Mouse (Mus musculus): Measurements from ENCODE around the gene Galnt17. TPM values are rescaled to one million over a fixed set of nuclear protein-coding genes. Genes with fewer than 3 reads are reported as not detected.

Gene Galnt17
- total RNA-seq, 2 experiments from 2014 or later: 3.3 to 9.2 TPM

GRCm38 (mm10) chr5:131134809-131135208 is 173.5 kb downstream of the Galnt17 start:
- no peak for DNase-seq (ENCODE audit: low spot score)

DNA sequence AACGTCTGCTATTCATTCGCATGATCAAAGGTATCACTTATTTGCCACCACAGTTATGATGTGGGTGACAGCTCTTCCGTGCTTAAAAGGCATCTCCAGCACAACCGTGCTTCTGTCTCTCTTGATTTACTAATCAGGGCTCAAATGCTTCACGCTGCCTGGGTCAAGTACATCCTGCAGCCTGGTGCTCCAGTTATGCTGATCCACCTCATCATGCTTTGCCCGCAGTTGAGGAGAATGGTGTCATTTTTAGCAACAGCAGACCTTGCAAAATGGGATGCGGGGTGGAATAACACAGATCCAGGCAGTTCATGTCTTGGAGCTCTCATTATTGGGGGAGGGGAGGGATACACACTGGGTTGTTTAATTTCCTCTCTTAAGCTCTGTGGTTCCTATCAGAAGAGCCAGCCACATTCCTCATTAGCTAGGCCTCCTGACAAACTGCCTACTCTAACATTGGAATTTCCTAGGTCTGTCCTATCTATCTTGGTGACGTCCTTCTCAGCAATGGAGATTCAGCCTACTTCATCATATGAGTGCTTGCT is 187.9 kb downstream of the Galnt17 start:
- DNase-seq (ENCODE audit: low spot score): no peak

DNA sequence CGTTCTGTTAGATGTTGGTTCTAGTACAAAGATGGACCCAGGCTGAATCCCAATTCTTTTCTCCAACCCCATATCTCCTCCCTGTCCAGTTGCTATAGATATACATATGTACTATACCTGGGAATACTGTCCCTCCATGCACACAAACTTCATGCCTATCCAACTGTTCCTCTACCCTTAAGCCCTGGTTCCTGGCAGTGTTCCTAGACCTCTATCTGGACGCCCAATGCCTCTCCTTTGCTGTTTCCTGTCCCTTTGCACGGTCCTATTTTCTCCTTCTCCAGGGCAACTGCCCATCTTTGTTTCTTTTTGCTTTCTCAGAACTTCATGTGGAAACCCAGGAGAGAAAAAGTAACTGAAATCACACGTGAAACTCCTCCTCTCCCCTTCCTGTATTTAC is 188.4 kb downstream of the Galnt17 start:
- DNase-seq (ENCODE audit: low spot score): no peak

DNA sequence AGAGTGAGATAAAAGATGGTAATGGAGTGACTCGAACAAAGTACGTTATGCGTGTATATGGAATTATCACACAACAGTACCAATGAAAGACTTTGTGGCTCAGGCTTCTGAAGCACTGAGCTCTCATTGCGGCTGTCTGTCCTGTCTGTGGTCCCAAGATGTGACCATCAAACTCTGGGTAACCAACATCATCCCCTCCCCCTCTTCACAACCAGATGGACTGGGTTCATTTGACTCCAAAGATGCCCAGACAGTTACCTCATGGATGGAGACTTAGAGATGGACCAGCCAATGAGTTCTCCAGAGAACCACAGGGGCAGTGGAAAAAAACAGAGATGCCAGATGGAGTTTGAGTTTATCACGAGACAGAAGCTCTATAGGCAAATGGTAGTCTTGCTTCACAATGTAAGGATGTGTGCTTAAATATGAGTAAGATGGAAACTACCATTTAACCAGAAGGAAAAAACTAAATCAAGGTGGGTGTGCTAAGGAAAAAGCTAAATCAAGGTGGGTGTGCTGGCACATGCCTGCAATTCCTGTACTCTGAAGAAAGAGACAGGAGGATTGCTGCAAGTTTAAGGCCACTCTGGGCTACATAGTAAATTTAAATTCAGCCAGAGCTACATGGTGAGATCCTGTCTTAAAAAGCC is 190.8 kb downstream of the Galnt17 start:
- no peak for DNase-seq (ENCODE audit: low spot score)

DNA sequence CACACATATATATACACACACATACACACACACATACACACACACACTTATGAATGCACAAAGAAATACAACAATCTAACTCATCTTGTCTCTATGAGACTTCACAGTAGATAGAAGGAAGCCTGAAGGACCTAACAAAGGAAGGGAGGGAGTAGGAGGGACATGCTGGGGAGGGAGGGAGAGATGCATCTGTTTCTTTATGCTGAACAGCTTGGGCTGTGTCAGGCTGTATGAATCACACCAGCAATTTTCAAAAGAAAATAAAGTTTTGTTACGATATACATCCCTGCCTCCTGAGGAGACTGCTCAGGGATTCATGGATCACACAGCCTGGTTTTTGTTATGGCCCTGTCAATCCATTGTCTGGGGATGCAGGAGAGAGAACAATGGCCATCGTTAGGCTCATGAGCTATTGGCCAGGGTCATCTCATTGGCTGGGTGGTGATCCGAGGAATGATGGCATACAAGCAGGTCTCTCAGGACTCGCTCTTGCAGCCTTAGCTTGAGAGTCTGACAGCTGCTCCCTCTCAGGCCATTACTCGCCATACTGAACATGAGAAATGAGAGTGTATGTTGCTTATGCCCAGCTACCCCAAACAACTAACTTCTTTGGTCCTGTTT is 194.3 kb downstream of the Galnt17 start:
- DNase-seq (ENCODE audit: low spot score): no peak

GRCm38 (mm10) chr5:131107188-131107587 is 201.1 kb downstream of the Galnt17 start:
- DNase-seq (ENCODE audit: low spot score): no peak

DNA sequence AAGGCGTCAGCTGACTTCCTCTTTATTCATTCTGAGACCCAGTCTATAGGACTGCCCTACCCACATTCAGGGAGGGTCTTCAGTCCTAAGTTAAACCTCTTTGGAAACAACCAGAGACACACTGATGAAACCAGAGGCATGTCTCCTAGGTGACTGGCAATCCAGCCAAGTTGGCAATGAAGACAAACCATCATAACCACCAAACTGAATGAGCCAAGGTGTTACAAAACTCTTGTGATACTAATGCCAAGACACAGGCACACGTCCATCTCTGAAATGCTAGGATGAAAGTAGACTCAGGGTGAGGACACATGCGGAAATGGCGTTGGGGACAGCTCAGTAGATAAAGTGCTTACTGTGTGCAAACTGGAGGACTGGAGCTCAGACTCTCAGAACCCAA is 211.5 kb downstream of the Galnt17 start:
- peak; percentile 28 for DNase-seq (ENCODE audit: low spot score)

DNA sequence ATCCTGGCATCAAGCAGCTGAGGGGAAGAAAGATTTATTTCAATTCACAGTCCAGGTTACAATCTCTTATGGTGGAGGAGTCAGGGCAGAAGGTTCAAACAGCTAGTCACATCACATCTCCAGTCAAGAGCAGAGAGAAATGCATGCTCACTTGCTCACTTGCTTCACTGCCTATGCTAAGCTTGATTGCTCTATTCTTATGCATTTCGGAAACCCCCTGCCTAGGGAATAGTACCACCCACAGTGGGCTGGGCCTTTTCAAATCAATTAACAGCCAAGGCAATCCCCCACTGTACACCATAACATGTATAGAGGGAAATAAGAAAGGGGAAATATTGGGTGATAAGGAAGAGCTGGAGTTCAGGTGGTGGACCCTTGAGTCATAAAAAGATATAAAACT is 212.7 kb downstream of the Galnt17 start:
- no peak for DNase-seq (ENCODE audit: low spot score)

- DNase-seq (ENCODE audit: low spot score): no peak
Measured at GRCm38 (mm10) chr5:131094771-131095170, 213.5 kb downstream of the Galnt17 start.

- DNase-seq (ENCODE audit: low spot score): no peak
Measured at GRCm38 (mm10) chr5:131094138-131094537, 214.2 kb downstream of the Galnt17 start.

DNA sequence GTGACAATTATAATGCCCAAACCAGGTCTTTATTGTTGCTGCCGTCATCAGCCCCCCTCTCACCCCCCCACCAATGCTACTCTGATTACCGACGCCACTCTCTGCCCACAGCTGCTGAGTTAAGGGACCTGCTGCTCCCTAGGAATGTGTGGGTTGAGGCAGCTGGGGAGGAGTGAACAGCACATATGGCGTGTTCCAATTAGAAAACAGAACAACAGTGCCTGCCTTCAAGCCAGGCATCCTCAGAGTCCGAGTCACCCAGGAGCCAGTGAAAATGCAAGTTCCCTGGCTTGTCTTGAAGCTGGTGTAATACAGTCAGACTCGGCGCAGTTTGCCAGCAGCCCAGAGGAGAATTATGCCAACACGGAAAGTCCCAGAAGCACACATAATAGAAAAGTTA is 218.4 kb downstream of the Galnt17 start:
- no peak for DNase-seq (ENCODE audit: low spot score)

- DNase-seq (ENCODE audit: low spot score): no peak
Measured at GRCm38 (mm10) chr5:131088866-131089265, 219.4 kb downstream of the Galnt17 start.

GRCm38 (mm10) chr5:131083072-131083657 is 225.1 kb downstream of the Galnt17 start:
- peak; percentile 29 for DNase-seq (ENCODE audit: low spot score)

DNA sequence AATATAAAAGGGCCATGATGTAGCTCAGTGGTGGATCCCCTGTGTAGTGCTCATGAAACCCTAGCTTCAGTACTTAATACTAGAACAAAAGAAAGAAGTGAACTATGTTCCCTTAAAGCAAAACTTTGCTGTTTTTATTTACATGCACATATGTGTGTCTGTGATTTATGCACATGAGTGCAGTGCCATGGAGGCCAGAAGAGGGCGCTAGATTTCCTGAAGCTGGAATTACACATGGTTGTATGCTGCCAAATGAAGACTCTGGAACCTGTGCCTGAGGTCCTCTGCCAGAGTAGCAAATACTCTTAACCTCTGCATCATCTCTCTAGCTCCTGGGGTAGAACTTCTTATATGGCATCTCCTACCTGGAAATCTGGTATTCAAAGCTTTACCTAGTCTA is 230.6 kb downstream of the Galnt17 start:
- DNase-seq (ENCODE audit: low spot score): no peak

- DNase-seq (ENCODE audit: low spot score): no peak
Measured at GRCm38 (mm10) chr5:131075795-131076194, 232.5 kb downstream of the Galnt17 start.

- DNase-seq (ENCODE audit: low spot score): no peak
Measured at GRCm38 (mm10) chr5:131074295-131074694, 234.0 kb downstream of the Galnt17 start.

- DNase-seq (ENCODE audit: low spot score): peak; percentile 26
Measured at GRCm38 (mm10) chr5:131065174-131065573, 243.1 kb downstream of the Galnt17 start.

- no peak for DNase-seq (ENCODE audit: low spot score)
Measured at GRCm38 (mm10) chr5:131048505-131048904, 259.8 kb downstream of the Galnt17 start.

DNA sequence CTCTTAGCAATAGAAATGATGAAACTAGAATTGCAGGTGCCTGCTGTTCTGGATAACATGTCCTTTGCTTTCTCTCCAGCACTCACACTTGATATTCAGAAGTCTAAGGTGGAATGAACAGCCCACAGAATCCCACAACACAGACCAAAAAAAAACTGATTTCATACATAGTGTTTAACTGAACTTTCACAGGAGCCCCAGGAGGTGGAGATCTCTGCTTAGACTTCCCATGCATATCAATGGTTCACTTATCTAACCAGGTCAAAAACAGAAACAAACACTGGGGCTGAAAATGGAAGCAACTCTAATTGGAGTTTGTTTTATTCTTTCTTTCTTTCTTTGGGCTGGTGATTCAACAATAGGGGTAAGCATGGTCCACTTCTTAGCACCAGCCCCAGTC is 265.2 kb downstream of the Galnt17 start:
- DNase-seq (ENCODE audit: low spot score): no peak

DNA sequence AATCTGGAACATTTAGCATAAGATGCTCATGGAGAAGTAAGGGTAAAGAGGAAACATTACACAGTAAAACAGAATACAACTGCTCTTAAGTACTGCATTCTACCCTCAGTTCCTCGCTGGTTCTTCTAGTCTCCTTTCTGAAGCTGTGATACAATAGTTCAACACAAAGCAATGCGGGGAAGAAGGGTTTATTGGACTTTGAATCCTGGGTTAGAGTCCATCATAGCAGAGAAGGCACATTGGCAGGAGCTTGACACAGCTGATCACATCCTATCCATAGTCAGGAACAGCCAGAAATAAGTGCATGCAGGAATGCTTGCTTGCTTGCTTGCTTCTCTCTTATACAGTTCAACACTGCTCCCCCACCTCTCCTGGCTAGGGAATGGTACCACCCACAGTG is 267.9 kb downstream of the Galnt17 start:
- DNase-seq (ENCODE audit: low spot score): no peak

DNA sequence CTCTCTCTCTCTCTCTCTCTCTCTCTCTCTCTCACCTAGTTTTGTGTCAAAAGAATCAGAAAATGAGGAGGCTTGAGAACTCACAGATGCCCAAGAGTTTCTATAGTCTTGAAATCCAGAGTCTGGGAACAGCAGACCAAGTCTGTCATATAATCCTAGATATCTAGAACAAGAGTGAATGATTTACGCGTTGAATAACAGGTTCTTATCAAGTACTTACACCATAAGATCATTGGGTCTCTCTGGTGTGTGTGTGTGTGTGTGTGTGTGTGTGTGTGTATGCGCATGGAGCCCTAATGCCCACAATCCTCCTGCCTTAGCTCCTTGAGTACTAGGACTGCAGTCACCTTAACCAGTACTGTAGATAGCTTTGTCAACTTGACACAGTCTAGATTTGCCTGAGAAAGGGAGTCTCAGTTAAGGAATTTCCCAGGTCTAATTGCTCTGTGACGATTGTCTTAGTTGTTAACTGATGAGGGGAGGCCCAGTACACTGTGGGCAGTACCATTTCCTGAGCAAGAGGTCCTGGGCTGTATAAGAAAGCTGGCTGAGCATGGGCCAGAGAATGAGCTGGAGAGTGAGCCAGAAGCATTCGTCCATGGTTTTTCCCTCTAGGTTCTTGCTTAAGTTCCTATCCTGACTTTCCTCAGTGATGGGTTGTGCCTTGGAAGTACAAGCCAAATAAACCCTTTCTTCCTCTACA is 268.5 kb downstream of the Galnt17 start:
- no peak for DNase-seq (ENCODE audit: low spot score)

- DNase-seq (ENCODE audit: low spot score): peak; percentile 52
Measured at GRCm38 (mm10) chr5:131024506-131024905, 283.8 kb downstream of the Galnt17 start.
